Mouse (Mus musculus) limb, embryonic 11.5 days (tissue): ENCODE results near the gene Cpxm2. TPM values are rescaled to one million over a fixed set of nuclear protein-coding genes. Genes with fewer than 3 reads are reported as not detected.
A peak's percentile ranks its signal among the peaks of the same experiment; 100 is the strongest.

Experiments
- ATAC-seq: fragments of 200-750 bp; cut with Nextera tagmentation; 2 replicates; pipeline ENCODE4 v1.8.0; 2017; ENCODE audit warnings: low read depth; ENCODE audit not compliant: insufficient number of reproducible peaks, low FRiP score, low TSS enrichment
- DNase-seq: peaks from one replicate; pipeline ENCODE4 v3.0.0-alpha.2; 2015; ENCODE audit warnings: low spot score
- H3K27ac ChIP-seq: fragments of 300-500 bp; sonication (generic); replicated peaks from 2 replicates; pipeline ENCODE4 v1.5.1; 2014; ENCODE audit warnings: low read depth, mild to moderate bottlenecking, low read length
- H3K27me3 ChIP-seq: fragments of 300-500 bp; sonication (generic); 2 replicates; pipeline ENCODE4 v1.6.1; 2014; ENCODE audit warnings: mild to moderate bottlenecking, low read length, mixed read lengths; ENCODE audit not compliant: control insufficient read depth, insufficient read depth
- H3K36me3 ChIP-seq: fragments of 300-500 bp; sonication (generic); 2 replicates; pipeline ENCODE4 v1.6.1; 2014; ENCODE audit warnings: mild to moderate bottlenecking, low read length, moderate library complexity, mixed read lengths; ENCODE audit not compliant: control insufficient read depth, insufficient read depth
- H3K4me1 ChIP-seq: fragments of 300-500 bp; sonication (generic); 2 replicates; pipeline ENCODE4 v1.6.1; 2014; ENCODE audit warnings: low read length, mixed read lengths; ENCODE audit not compliant: control insufficient read depth, insufficient read depth
- H3K4me2 ChIP-seq: fragments of 300-500 bp; sonication (generic); 2 replicates; pipeline ENCODE4 v1.6.1; 2014; ENCODE audit warnings: low read depth, mild to moderate bottlenecking, moderate library complexity; ENCODE audit not compliant: severe bottlenecking
- H3K4me3 ChIP-seq: fragments of 300-500 bp; sonication (generic); 2 replicates; pipeline ENCODE4 v1.5.1; 2014; ENCODE audit warnings: low read depth, low read length
- H3K9ac ChIP-seq: fragments of 300-500 bp; sonication (generic); 2 replicates; pipeline ENCODE4 v1.6.1; 2014; ENCODE audit warnings: mild to moderate bottlenecking, low read length
- H3K9me3 ChIP-seq: fragments of 300-500 bp; sonication (generic); 2 replicates; pipeline ENCODE4 v1.6.1; 2016; ENCODE audit warnings: low read length; ENCODE audit not compliant: control insufficient read depth
- WGBS: fragments of 180-500 bp; shearing (Covaris S2); extraction: QIAGEN DNeasy Blood & Tissue Kit; methylation state at CpG from one replicate; pipeline ENCODE4 v1.1.7; 2014; 5-methylcytosine and 5-hydroxymethylcytosine counted together
- polyA plus RNA-seq: library from polyadenylated mRNA; unstranded; fragments of >200 nt; fragmentation: Nextera tagmentation; extraction: Ambion mirVana; gene quantifications from 2 replicates; pipeline ENCODE4 v1.2.1, GENCODE M21; 2014

Gene Cpxm2
- polyA plus RNA-seq, 1 experiment from 2014 or later: 1.9 TPM

GRCm38 (mm10) chr7:132088606-132089005 is 65.9 kb downstream of the Cpxm2 start:
- whole genome bisulfite sequencing: 79% methylated on average over 6 of the region's 6 CpGs
- no peak overlapping the region for H3K4me2 ChIP-seq
- H3K4me1 ChIP-seq: no peaks in the 10 kb centered on the region
- DNase-seq (no peak), ATAC-seq (no peak)
- H3K27ac ChIP-seq: no peak overlapping the region
- no peaks in the 10 kb centered on the region for H3K27me3 ChIP-seq
- no peak overlapping the region for H3K9ac ChIP-seq
- no peaks in the 10 kb centered on the region for H3K36me3 ChIP-seq
- H3K4me3 ChIP-seq: no peak overlapping the region
- no peaks in the 10 kb centered on the region for H3K9me3 ChIP-seq

GRCm38 (mm10) chr7:132088181-132088580 is 66.4 kb downstream of the Cpxm2 start:
- Histone ChIP-seq H3K27me3 (no peaks in the 10 kb centered on the region), H3K9me3 (no peaks in the 10 kb centered on the region), H3K36me3 (no peaks in the 10 kb centered on the region), H3K4me2 (no peak overlapping the region), H3K9ac (no peak overlapping the region), H3K4me3 (no peak overlapping the region), H3K4me1 (no peaks in the 10 kb centered on the region), H3K27ac (no peak overlapping the region)
- DNase-seq: no peak
- WGBS: 79% methylated on average over 4 of the region's 4 CpGs
- ATAC-seq: no peak

GRCm38 (mm10) chr7:132075825-132076224 is 78.7 kb downstream of the Cpxm2 start:
- Histone ChIP-seq H3K4me1 (no peaks in the 10 kb centered on the region), H3K9me3 (no peaks in the 10 kb centered on the region), H3K4me3 (no peak overlapping the region), H3K9ac (no peak overlapping the region), H3K4me2 (no peak overlapping the region), H3K27ac (no peak overlapping the region), H3K36me3 (no peaks in the 10 kb centered on the region), H3K27me3 (no peaks in the 10 kb centered on the region)
- no peak for DNase-seq
- no peak for ATAC-seq
- 79% methylated on average over 1 of the region's 1 CpGs for WGBS

- Histone ChIP-seq H3K27ac (no peak overlapping the region), H3K9me3 (no peaks in the 10 kb centered on the region), H3K36me3 (no peaks in the 10 kb centered on the region), H3K27me3 (no peaks in the 10 kb centered on the region), H3K4me3 (no peak overlapping the region), H3K4me2 (no peak overlapping the region), H3K9ac (no peak overlapping the region), H3K4me1 (no peaks in the 10 kb centered on the region)
- ATAC-seq: no peak
- 55% methylated on average over 3 of the region's 3 CpGs for WGBS
- no peak for DNase-seq
These were observed 80.0 kb downstream of the Cpxm2 start for GRCm38 (mm10) chr7:132074503-132074902.

- H3K4me1 ChIP-seq: no peaks in the 10 kb centered on the region
- no peaks in the 10 kb centered on the region for H3K27me3 ChIP-seq
- no peak overlapping the region for H3K4me2 ChIP-seq
- H3K4me3 ChIP-seq: no peak overlapping the region
- H3K27ac ChIP-seq: no peak overlapping the region
- DNase-seq (no peak), ATAC-seq (no peak)
- H3K36me3 ChIP-seq: no peaks in the 10 kb centered on the region
- WGBS: 95% methylated on average over 6 of the region's 6 CpGs
- H3K9ac ChIP-seq: no peak overlapping the region
- no peaks in the 10 kb centered on the region for H3K9me3 ChIP-seq
These were observed 83.5 kb downstream of the Cpxm2 start for GRCm38 (mm10) chr7:132070877-132071625.

- 86% methylated on average over 5 of the region's 5 CpGs for WGBS
- no peak for DNase-seq
- Histone ChIP-seq H3K36me3 (no peaks in the 10 kb centered on the region), H3K4me1 (no peaks in the 10 kb centered on the region), H3K4me3 (no peak overlapping the region), H3K27me3 (no peaks in the 10 kb centered on the region), H3K4me2 (no peak overlapping the region), H3K9me3 (no peaks in the 10 kb centered on the region), H3K9ac (no peak overlapping the region), H3K27ac (no peak overlapping the region)
- no peak for ATAC-seq
These were observed 86.6 kb downstream of the Cpxm2 start for GRCm38 (mm10) chr7:132067951-132068350.

GRCm38 (mm10) chr7:132067511-132067910 is 87.0 kb downstream of the Cpxm2 start:
- DNase-seq: no peak
- no peak overlapping the region for H3K9ac ChIP-seq
- H3K4me3 ChIP-seq: no peak overlapping the region
- no peak for ATAC-seq
- H3K27me3 ChIP-seq: no peaks in the 10 kb centered on the region
- no peaks in the 10 kb centered on the region for H3K9me3 ChIP-seq
- H3K4me1 ChIP-seq: no peaks in the 10 kb centered on the region
- no peak overlapping the region for H3K4me2 ChIP-seq
- no peak overlapping the region for H3K27ac ChIP-seq
- H3K36me3 ChIP-seq: no peaks in the 10 kb centered on the region
- WGBS: 82% methylated on average over 5 of the region's 5 CpGs

GRCm38 (mm10) chr7:132060116-132060515 is 94.4 kb downstream of the Cpxm2 start:
- DNase-seq: peak; percentile 65
- H3K9ac ChIP-seq: no peak overlapping the region
- H3K4me1 ChIP-seq: 0 out of 2 replicates have a peak, but pooled peaks cover 2% of the 10 kb centered on the region
- no peaks in the 10 kb centered on the region for H3K36me3 ChIP-seq
- no peak overlapping the region for H3K4me3 ChIP-seq
- no peak for ATAC-seq
- H3K4me2 ChIP-seq: no peak overlapping the region
- no peak overlapping the region for H3K27ac ChIP-seq
- H3K27me3 ChIP-seq: no peaks in the 10 kb centered on the region
- WGBS: 80% methylated on average over 7 of the region's 7 CpGs
- no peaks in the 10 kb centered on the region for H3K9me3 ChIP-seq

GRCm38 (mm10) chr7:132056565-132056964 is 98.0 kb downstream of the Cpxm2 start:
- DNase-seq: no peak
- Histone ChIP-seq H3K4me1 (0 out of 2 replicates have a peak, but pooled peaks cover 2% of the 10 kb centered on the region), H3K4me2 (no peak overlapping the region), H3K36me3 (no peaks in the 10 kb centered on the region), H3K9ac (no peak overlapping the region), H3K4me3 (no peak overlapping the region), H3K27me3 (no peaks in the 10 kb centered on the region), H3K27ac (no peak overlapping the region), H3K9me3 (no peaks in the 10 kb centered on the region)
- WGBS: 38% methylated on average over 7 of the region's 7 CpGs
- no peak for ATAC-seq
